Mouse (Mus musculus): Measurements from ENCODE around the gene Slc35c1.

- TF ChIP-seq CTCF (conservative IDR thresholded peaks at IDR 0.05; ENCODE audit: insufficient read depth, insufficient read length, low read depth, low read length) = no peak
- TF ChIP-seq POLR2A (IDR thresholded peaks at IDR 0.05; ENCODE audit: low read depth, low read length) = no peak
Observed at GRCm38 (mm10) chr2:92474920-92475319, 14.6 kb upstream of the Slc35c1 start.

All from kidney, adult 2 months (tissue).